Mouse (Mus musculus): Measurements from ENCODE around the gene Spsb3. TPM values are rescaled to one million over a fixed set of nuclear protein-coding genes. Genes with fewer than 3 reads are reported as not detected.

Gene Spsb3
- polyA plus RNA-seq, 1 experiment from 2014 or later, result 45.5 TPM

DNA sequence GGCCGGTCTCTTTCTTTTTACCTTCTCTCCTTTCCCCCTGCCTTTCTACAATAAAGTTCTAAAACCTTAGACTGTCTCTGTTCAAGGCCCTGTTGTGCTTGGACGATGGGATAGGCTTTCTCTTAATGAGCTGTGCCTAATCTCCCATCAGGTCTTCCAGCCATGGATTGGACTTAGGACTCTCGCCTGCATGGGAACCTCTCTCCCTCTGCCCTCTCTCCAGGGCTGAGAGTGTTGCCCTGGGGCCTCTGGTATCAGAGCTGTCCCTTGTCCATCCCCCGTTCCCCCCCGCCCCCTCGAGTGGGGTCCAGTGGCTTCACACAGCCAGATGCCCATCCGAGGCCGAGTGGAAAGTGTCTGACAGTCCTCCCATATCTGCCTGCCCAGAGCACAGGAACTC lies 11.5 kb upstream of the Spsb3 start:
- Histone ChIP-seq H3K4me3 (ENCODE audit: low read depth, low read length) (no peak overlapping the region), H3K9ac (ENCODE audit: low read length) (no peak overlapping the region), H3K9me3 (ENCODE audit: control insufficient read depth, low read length) (no peaks in the 10 kb centered on the region), H3K27me3 (ENCODE audit: control insufficient read depth, insufficient read depth, low read length) (no peaks in the 10 kb centered on the region), H3K36me3 (ENCODE audit: control insufficient read depth, insufficient read depth, low read length) (no peaks in the 10 kb centered on the region), H3K4me1 (replicated peaks; ENCODE audit: control insufficient read depth, insufficient read depth) (no peaks in the 10 kb centered on the region), H3K4me2 (replicated peaks; ENCODE audit: low read depth) (no peak overlapping the region), H3K27ac (replicated peaks) (no peak overlapping the region)
- no peak for DNase-seq (ENCODE audit: low spot score)
- no peak for ATAC-seq (ENCODE audit: low FRiP score, low TSS enrichment)
- 86% methylated on average over 8 of the region's 8 CpGs for WGBS
- TF ChIP-seq CTCF (IDR thresholded peaks at IDR 0.05; ENCODE audit: low read depth), result no peak
- no peak for TF ChIP-seq EP300 (optimal IDR thresholded peaks at IDR 0.05)

DNA sequence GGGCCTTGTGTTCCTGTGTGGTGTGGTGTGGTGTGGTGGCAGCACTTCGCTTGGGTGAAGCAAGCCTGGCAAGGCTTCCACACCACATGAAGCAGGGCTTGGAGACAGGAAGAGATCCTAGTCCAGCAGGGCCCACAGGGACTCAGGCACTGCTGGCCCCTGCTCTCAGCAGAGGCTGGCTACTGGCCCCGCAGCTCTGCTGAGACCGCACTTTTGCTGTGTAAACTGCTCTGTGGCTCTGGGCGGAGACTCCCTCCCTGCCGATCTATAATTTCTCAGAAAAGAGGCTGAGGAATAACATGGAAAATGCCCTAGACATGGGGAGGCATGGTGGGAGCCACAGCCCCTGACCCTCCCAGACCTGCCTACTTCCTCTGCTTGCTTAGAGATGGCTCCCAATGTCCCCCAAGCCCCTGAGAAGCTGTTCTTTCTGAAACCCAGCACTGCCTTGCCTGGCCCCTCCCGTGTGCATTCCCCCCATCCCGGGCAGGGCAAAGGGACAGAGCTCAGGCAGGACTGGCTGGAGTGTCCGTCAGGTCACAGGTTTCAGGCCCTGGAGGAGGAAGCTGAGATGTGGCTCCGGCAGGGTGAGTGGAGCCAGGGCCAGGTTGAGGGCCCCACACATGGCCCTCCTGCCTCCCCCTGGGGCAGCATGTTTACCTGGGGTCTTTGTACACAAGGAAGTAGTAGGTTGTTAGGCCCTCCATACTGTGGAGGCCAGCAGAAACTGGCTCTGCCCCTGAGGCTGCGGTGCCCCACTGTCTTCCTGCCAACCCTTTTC lies 8.9 kb upstream of the Spsb3 start:
- peak; percentile 46 for DNase-seq (ENCODE audit: low spot score)
- Histone ChIP-seq H3K27ac (replicated peaks) (peak overlapping the region; percentile 76), H3K27me3 (ENCODE audit: control insufficient read depth, insufficient read depth, low read length) (no peaks in the 10 kb centered on the region), H3K4me1 (replicated peaks; ENCODE audit: control insufficient read depth, insufficient read depth) (no peaks in the 10 kb centered on the region), H3K36me3 (ENCODE audit: control insufficient read depth, insufficient read depth, low read length) (no peaks in the 10 kb centered on the region), H3K9me3 (ENCODE audit: control insufficient read depth, low read length) (no peaks in the 10 kb centered on the region), H3K9ac (ENCODE audit: low read length) (peak overlapping the region; percentile 53), H3K4me2 (replicated peaks; ENCODE audit: low read depth) (peak overlapping the region; percentile 27; the same call in 1 of the 2 replicates), H3K4me3 (ENCODE audit: low read depth, low read length) (no peak overlapping the region)
- ATAC-seq (ENCODE audit: low FRiP score, low TSS enrichment), result peak; percentile 33
- no peak for TF ChIP-seq CTCF (IDR thresholded peaks at IDR 0.05; ENCODE audit: low read depth)
- no peak for TF ChIP-seq EP300 (optimal IDR thresholded peaks at IDR 0.05)
- WGBS, result 30% methylated on average over 10 of the region's 10 CpGs

DNA sequence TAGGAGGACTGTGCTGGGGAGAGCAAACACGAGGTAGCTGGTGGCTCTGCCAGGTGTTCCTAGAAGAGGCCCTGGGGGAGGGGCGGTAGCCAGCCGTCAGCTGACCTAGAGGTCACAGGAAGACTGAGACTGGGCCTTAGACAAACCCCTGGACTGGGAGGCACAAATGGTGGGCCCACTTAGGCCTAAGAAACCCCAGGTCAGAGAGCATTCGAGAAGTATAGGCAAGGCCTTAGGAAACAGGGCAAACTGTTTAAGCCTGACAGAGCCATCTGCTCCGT lies 8.4 kb upstream of the Spsb3 start:
- WGBS, result 14% methylated on average over 5 of the region's 5 CpGs
- Histone ChIP-seq H3K4me3 (ENCODE audit: low read depth, low read length) (0 out of 2 replicates have a peak overlapping the region, but pooled peaks have one; percentile 2), H3K36me3 (ENCODE audit: control insufficient read depth, insufficient read depth, low read length) (peaks cover 4% of the 10 kb centered on the region; the same call in 1 of the 2 replicates), H3K27me3 (ENCODE audit: control insufficient read depth, insufficient read depth, low read length) (no peaks in the 10 kb centered on the region), H3K4me2 (replicated peaks; ENCODE audit: low read depth) (peak overlapping the region; percentile 27; the same call in 1 of the 2 replicates), H3K27ac (replicated peaks) (peak overlapping the region; percentile 76), H3K9me3 (ENCODE audit: control insufficient read depth, low read length) (no peaks in the 10 kb centered on the region), H3K9ac (ENCODE audit: low read length) (peak overlapping the region; percentile 53), H3K4me1 (replicated peaks; ENCODE audit: control insufficient read depth, insufficient read depth) (no peaks in the 10 kb centered on the region)
- DNase-seq (ENCODE audit: low spot score) (peak; percentile 80), ATAC-seq (ENCODE audit: low FRiP score, low TSS enrichment) (peak; percentile 74)
- no peak for TF ChIP-seq EP300 (optimal IDR thresholded peaks at IDR 0.05)
- TF ChIP-seq CTCF (IDR thresholded peaks at IDR 0.05; ENCODE audit: low read depth), result no peak

DNA sequence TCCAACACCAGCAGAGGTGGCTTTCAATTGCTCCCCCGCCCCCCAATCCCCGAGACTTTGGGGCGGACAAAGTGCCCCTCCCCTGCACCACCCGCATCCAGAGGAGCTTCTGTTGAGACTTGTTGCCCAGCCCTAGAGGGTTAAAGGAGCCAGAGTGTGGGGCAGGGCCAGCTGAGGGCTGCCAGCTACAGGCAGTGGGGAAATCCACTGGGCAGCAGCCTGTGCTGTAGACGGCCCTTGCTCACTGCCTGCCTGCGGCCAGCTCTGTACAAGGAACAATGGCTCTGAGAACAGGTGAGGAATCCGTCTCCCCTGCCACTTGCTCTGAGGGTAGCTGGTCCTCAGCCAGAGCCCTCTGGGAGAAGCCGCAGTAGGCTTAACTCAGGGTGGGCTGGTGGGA lies 7.9 kb upstream of the Spsb3 start:
- no peaks in the 10 kb centered on the region for H3K4me1 ChIP-seq (replicated peaks; ENCODE audit: control insufficient read depth, insufficient read depth)
- no peaks in the 10 kb centered on the region for H3K27me3 ChIP-seq (ENCODE audit: control insufficient read depth, insufficient read depth, low read length)
- peak overlapping the region; percentile 53 for H3K9ac ChIP-seq (ENCODE audit: low read length)
- H3K4me3 ChIP-seq (ENCODE audit: low read depth, low read length), result peak overlapping the region; percentile 2; the same call in 1 of the 2 replicates
- peaks cover 4% of the 10 kb centered on the region for H3K36me3 ChIP-seq (ENCODE audit: control insufficient read depth, insufficient read depth, low read length)
- peak; percentile 48 for DNase-seq (ENCODE audit: low spot score)
- H3K4me2 ChIP-seq (replicated peaks; ENCODE audit: low read depth), result peak overlapping the region; percentile 27; the same call in 1 of the 2 replicates
- 48% methylated on average over 8 of the region's 8 CpGs for WGBS
- ATAC-seq (ENCODE audit: low FRiP score, low TSS enrichment), result peak; percentile 57
- TF ChIP-seq EP300 (optimal IDR thresholded peaks at IDR 0.05) (no peak), CTCF (IDR thresholded peaks at IDR 0.05; ENCODE audit: low read depth) (no peak)
- H3K9me3 ChIP-seq (ENCODE audit: control insufficient read depth, low read length), result no peaks in the 10 kb centered on the region
- H3K27ac ChIP-seq (replicated peaks), result peak overlapping the region; percentile 76

DNA sequence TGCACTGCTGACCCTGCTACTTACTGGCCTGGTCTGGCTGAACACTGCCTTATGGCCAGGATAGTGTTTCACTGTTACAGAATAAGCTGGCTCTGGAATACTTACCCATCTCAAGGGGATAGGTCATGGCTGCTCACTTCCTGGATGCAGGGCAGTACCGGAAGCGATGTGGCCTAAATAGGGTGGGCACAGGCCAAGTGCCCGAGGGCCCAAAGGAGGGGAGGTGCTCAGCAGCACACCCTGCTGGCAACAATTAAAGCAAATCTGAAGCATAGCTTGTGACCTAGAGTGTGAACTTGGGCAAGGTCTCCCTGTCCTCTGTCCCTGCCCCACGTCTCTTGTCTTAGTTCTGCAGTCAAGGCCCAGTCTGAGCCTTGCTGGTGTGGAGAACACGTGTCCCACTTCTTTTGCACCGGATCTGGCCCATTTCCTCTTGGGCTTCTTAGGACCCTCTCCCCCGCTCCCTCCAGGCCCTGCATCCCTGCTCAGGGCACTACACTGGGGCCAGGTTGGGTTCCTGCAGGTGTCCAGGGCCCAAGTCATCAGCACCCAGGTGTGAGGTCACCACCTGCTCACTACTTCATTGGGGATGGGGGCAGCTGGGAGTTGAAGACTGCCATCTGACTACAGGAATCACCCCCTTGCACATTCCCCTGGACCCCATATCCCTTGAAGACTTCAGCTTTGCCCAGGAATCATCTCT lies 4.6 kb upstream of the Spsb3 start:
- H3K4me1 ChIP-seq (replicated peaks; ENCODE audit: control insufficient read depth, insufficient read depth), result peaks cover 3% of the 10 kb centered on the region
- H3K9ac ChIP-seq (ENCODE audit: low read length), result no peak overlapping the region
- no peaks in the 10 kb centered on the region for H3K9me3 ChIP-seq (ENCODE audit: control insufficient read depth, low read length)
- TF ChIP-seq EP300 (optimal IDR thresholded peaks at IDR 0.05), result no peak
- peak; percentile 75 for TF ChIP-seq CTCF (IDR thresholded peaks at IDR 0.05; ENCODE audit: low read depth)
- no peak overlapping the region for H3K4me3 ChIP-seq (ENCODE audit: low read depth, low read length)
- H3K36me3 ChIP-seq (ENCODE audit: control insufficient read depth, insufficient read depth, low read length), result peaks cover 6% of the 10 kb centered on the region
- no peak overlapping the region for H3K27ac ChIP-seq (replicated peaks)
- no peaks in the 10 kb centered on the region for H3K27me3 ChIP-seq (ENCODE audit: control insufficient read depth, insufficient read depth, low read length)
- no peak overlapping the region for H3K4me2 ChIP-seq (replicated peaks; ENCODE audit: low read depth)
- DNase-seq (ENCODE audit: low spot score), result peak; percentile 50
- no peak for ATAC-seq (ENCODE audit: low FRiP score, low TSS enrichment)
- 43% methylated on average over 7 of the region's 7 CpGs for WGBS

DNA sequence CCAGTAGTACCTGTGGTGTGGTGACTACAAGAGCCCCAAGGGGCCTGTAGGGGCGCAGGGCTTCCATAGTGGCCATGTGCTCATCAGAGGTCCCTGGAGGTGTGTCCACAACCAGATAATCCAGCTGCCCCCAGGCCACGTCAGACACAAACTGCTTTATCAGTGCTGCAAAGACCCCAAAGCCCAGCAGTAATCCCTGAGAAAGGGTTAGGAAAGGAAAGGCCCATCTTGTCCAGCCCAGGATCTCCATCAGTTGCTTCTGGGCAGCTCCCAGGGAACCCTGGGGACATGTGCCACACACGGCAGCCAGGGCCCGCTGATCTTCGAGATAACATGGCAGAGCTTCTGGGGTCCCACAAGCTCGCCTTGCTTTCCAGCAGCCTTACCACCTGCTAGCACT lies 2.1 kb upstream of the Spsb3 start:
- H3K9me3 ChIP-seq (ENCODE audit: control insufficient read depth, low read length), result no peaks in the 10 kb centered on the region
- WGBS, result 84% methylated on average over 6 of the region's 6 CpGs
- no peak overlapping the region for H3K4me3 ChIP-seq (ENCODE audit: low read depth, low read length)
- H3K36me3 ChIP-seq (ENCODE audit: control insufficient read depth, insufficient read depth, low read length), result peaks cover 6% of the 10 kb centered on the region
- ATAC-seq (ENCODE audit: low FRiP score, low TSS enrichment) (no peak), DNase-seq (ENCODE audit: low spot score) (no peak)
- peaks cover 3% of the 10 kb centered on the region for H3K4me1 ChIP-seq (replicated peaks; ENCODE audit: control insufficient read depth, insufficient read depth)
- no peak overlapping the region for H3K4me2 ChIP-seq (replicated peaks; ENCODE audit: low read depth)
- no peak for TF ChIP-seq CTCF (IDR thresholded peaks at IDR 0.05; ENCODE audit: low read depth)
- no peak for TF ChIP-seq EP300 (optimal IDR thresholded peaks at IDR 0.05)
- no peaks in the 10 kb centered on the region for H3K27me3 ChIP-seq (ENCODE audit: control insufficient read depth, insufficient read depth, low read length)
- no peak overlapping the region for H3K9ac ChIP-seq (ENCODE audit: low read length)
- H3K27ac ChIP-seq (replicated peaks), result no peak overlapping the region
